In the genomic region with DNA sequence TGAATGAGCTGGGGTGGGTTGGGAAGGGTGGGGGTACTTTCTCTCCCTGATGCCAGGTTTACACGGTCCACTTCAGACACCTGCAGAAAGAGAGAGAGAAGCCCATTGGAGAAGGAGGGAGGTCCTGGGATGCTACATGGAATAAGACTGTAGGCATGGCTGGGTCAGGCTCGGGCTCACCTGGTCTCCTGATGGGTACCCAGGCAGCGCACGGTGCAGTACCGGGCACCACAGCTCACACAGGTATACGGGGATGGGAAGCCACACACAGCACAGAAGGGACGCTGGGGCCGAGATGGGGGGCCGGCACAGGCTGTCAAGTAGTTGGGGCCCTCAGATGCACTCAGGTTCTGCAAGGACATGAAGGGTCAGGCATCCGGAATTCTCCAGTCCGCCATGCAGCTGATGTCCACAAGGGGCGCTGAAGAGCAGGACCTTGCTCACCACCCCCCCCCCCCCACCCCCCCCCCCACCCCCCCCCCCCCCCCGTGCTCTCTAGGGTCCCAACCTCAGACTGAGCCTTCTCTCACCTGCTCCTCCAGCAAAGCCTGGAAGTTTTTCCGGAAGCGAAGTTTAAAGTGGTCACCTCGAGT, we compare ENCODE assay signal across 10 mouse cellular contexts. TPM values are rescaled to one million over a fixed set of nuclear protein-coding genes. Genes with fewer than 3 reads are reported as not detected.
A peak's percentile ranks its signal among the peaks of the same experiment; 100 is the strongest.
DNase-seq lines count a peak whose midpoint lies in the region; ATAC-seq and TF ChIP-seq lines count a peak whose summit lies in the region.
"Had no signal": no experiment of that assay in that cellular context is flagged by ENCODE, and none has a peak within 500 bp of the region (broad histone marks: within the 10 kb centered on the region; RNA-seq: fewer than 3 reads in every experiment).

No protein-coding gene starts in this region.

- no peak overlapping the region for H3K9ac ChIP-seq in forebrain, embryonic 14.5 days (ENCODE audit: low read length)
- H3K9ac ChIP-seq in forebrain, embryonic 13.5 days, result no peak overlapping the region
- H3K9ac ChIP-seq in liver, adult 2 months (ENCODE audit: low read depth, low read length), result no peak overlapping the region
- no peak overlapping the region for H3K9ac ChIP-seq in liver, embryonic 12.5 days

- no peak overlapping the region for H3K27ac ChIP-seq in forebrain, embryonic 14.5 days (ENCODE audit: low read depth, low read length)
- H3K27ac ChIP-seq in forebrain, embryonic 13.5 days, result no peak overlapping the region
- no peak overlapping the region for H3K27ac ChIP-seq in liver, adult 2 months (replicated peaks; ENCODE audit: insufficient read depth, low read depth, low read length)
- H3K27ac ChIP-seq in liver, embryonic 12.5 days, result no peak overlapping the region

- H3K4me2 ChIP-seq in forebrain, embryonic 14.5 days (ENCODE audit: low read length), result no peak overlapping the region
- no peak overlapping the region for H3K4me2 ChIP-seq in forebrain, embryonic 13.5 days
- no peak overlapping the region for H3K4me2 ChIP-seq in liver, embryonic 12.5 days

- peak; percentile 46 for DNase-seq in forebrain, embryonic 14.5 days (ENCODE audit: low spot score)
- no peak for DNase-seq in liver, adult 2 months (ENCODE audit: extremely low read depth, low read depth, low spot score)
- peak; percentile 69 for DNase-seq in ZHBTc4 (ENCODE audit: low read depth, low spot score)
- DNase-seq in kidney, postnatal 14 days, result peak; percentile 55
- DNase-seq in splenic B cell, adult 2 months (ENCODE audit: low read depth, low spot score), result peak; percentile 75
- DNase-seq in left cerebral cortex, adult 8-10 months (ENCODE audit: low spot score in 2 of 2), result no peak

- TF ChIP-seq POLR2A in liver, adult 2 months (IDR thresholded peaks at IDR 0.05; ENCODE audit: extremely low read depth, insufficient read depth, low read length), result no peak

- peaks cover 4% of the 10 kb centered on the region for H3K4me1 ChIP-seq in forebrain, embryonic 14.5 days (ENCODE audit: control insufficient read depth, insufficient read depth, low read length)
- peaks cover 9% of the 10 kb centered on the region for H3K4me1 ChIP-seq in forebrain, embryonic 13.5 days
- H3K4me1 ChIP-seq in liver, adult 2 months (ENCODE audit: control insufficient read depth, insufficient read depth, low read length), result peaks cover 5% of the 10 kb centered on the region
- peaks cover 15% of the 10 kb centered on the region for H3K4me1 ChIP-seq in liver, embryonic 12.5 days

- no peaks in the 10 kb centered on the region for H3K79me2 ChIP-seq in liver, adult 2 months (ENCODE audit: control insufficient read depth, insufficient read depth, low read length)

- WGBS in forebrain, embryonic 14.5 days, result 42% methylated on average over 15 of the region's 16 CpGs
- 54% methylated on average over 14 of the region's 16 CpGs for WGBS in forebrain, embryonic 13.5 days
- WGBS in liver, adult 2 months, result 67% methylated on average over 14 of the region's 16 CpGs
- 61% methylated on average over 14 of the region's 16 CpGs for WGBS in liver, embryonic 12.5 days (ENCODE audit: insufficient replicate concordance)

- no peaks in the 10 kb centered on the region for H3K9me3 ChIP-seq in forebrain, embryonic 14.5 days (replicated peaks; ENCODE audit: control insufficient read depth, low read length)
- H3K9me3 ChIP-seq in forebrain, embryonic 13.5 days (replicated peaks), result no peaks in the 10 kb centered on the region
- no peaks in the 10 kb centered on the region for H3K9me3 ChIP-seq in liver, embryonic 12.5 days (replicated peaks)

- ATAC-seq in forebrain, embryonic 14.5 days, result no peak
- ATAC-seq in forebrain, embryonic 13.5 days, result no peak
- ATAC-seq in liver, embryonic 12.5 days, result no peak

- H3K4me3 ChIP-seq in forebrain, embryonic 14.5 days (ENCODE audit: low read depth, low read length), result no peak overlapping the region
- H3K4me3 ChIP-seq in forebrain, embryonic 13.5 days, result no peak overlapping the region
- H3K4me3 ChIP-seq in liver, adult 2 months (ENCODE audit: insufficient read depth, low read depth, low read length), result no peak overlapping the region
- no peak overlapping the region for H3K4me3 ChIP-seq in liver, embryonic 12.5 days
- H3K4me3 ChIP-seq: megakaryocyte, embryonic 14.5 days had no signal

- H3K27me3 ChIP-seq in forebrain, embryonic 14.5 days (replicated peaks; ENCODE audit: control insufficient read depth, insufficient read depth, low read length), result no peaks in the 10 kb centered on the region
- no peaks in the 10 kb centered on the region for H3K27me3 ChIP-seq in forebrain, embryonic 13.5 days
- no peaks in the 10 kb centered on the region for H3K27me3 ChIP-seq in liver, adult 2 months (ENCODE audit: control insufficient read depth, insufficient read depth, low read length)
- H3K27me3 ChIP-seq in liver, embryonic 12.5 days (replicated peaks), result no peaks in the 10 kb centered on the region
- no peaks in the 10 kb centered on the region for H3K27me3 ChIP-seq in splenic B cell, adult 2 months (ENCODE audit: control insufficient read depth, insufficient read depth, low read length, poor library complexity, severe bottlenecking)
- H3K27me3 ChIP-seq: megakaryocyte, embryonic 14.5 days had no signal

- peaks cover 24% of the 10 kb centered on the region for H3K36me3 ChIP-seq in forebrain, embryonic 14.5 days (ENCODE audit: control insufficient read depth, insufficient read depth, low read length)
- H3K36me3 ChIP-seq in forebrain, embryonic 13.5 days (ENCODE audit: poor library complexity, severe bottlenecking), result peaks cover 42% of the 10 kb centered on the region
- peaks cover 9% of the 10 kb centered on the region; the same call in 1 of the 2 replicates for H3K36me3 ChIP-seq in liver, adult 2 months (ENCODE audit: control insufficient read depth, insufficient read depth, low read length)
- H3K36me3 ChIP-seq in liver, embryonic 12.5 days, result peaks cover 42% of the 10 kb centered on the region
- no peaks in the 10 kb centered on the region for H3K36me3 ChIP-seq in splenic B cell, adult 2 months (ENCODE audit: control insufficient read depth, insufficient read depth, low read length, poor library complexity, severe bottlenecking)

- peak; percentile 71 for TF ChIP-seq CTCF in liver, adult 2 months (IDR thresholded peaks at IDR 0.05; ENCODE audit: low read depth, low read length)

RNA-seq across cellular contexts. Expression of a gene that starts 4.4 kb away (rescaled TPM):
- 21.7 and 22.2 TPM in 2 replicates for polyA plus RNA-seq in forebrain, embryonic 14.5 days (2014; fragmentation: Nextera tagmentation; extraction: Ambion mirVana)
- polyA plus RNA-seq in forebrain, embryonic 13.5 days (2015; fragmentation: Nextera tagmentation; extraction: Ambion mirVana), result 25.8 and 28.9 TPM in 2 replicates
- 21.5 and 22.7 TPM in 2 replicates for total RNA-seq in liver, adult 2 months (2014; rRNA removed)
- polyA plus RNA-seq in liver, adult 2 months (2012; rRNA removed), result 23.4 and 27.4 TPM in 2 replicates
- polyA plus RNA-seq in liver, embryonic 12.5 days (2016; fragmentation: Nextera tagmentation; extraction: Ambion mirVana), result 17.3 and 22.1 TPM in 2 replicates
- total RNA-seq in left cerebral cortex, adult 8-10 months (2022), result 10 to 100 TPM; 27.9 to 43.3 (median 34.2) TPM

RNA-seq across cellular contexts. Expression of a gene that starts 5.4 kb away (rescaled TPM):
- 125 and 136 TPM in 2 replicates for polyA plus RNA-seq in forebrain, embryonic 14.5 days (2014; fragmentation: Nextera tagmentation; extraction: Ambion mirVana)
- 110 and 113 TPM in 2 replicates for polyA plus RNA-seq in forebrain, embryonic 13.5 days (2015; fragmentation: Nextera tagmentation; extraction: Ambion mirVana)
- 30.0 and 44.5 TPM in 2 replicates for total RNA-seq in liver, adult 2 months (2014; rRNA removed)
- 101 and 109 TPM in 2 replicates for polyA plus RNA-seq in liver, adult 2 months (2012; rRNA removed)
- 67.0 and 68.7 TPM in 2 replicates for polyA plus RNA-seq in liver, embryonic 12.5 days (2016; fragmentation: Nextera tagmentation; extraction: Ambion mirVana)
- 10 to 100 TPM; 81.9 to 92.7 (median 85.8) TPM for total RNA-seq in left cerebral cortex, adult 8-10 months (2022)

RNA-seq across cellular contexts. Expression of a gene that starts 16.0 kb away (rescaled TPM):
- 0.11 TPM in 1 of 2 replicates, not detected in the other for polyA plus RNA-seq in forebrain, embryonic 14.5 days (2014; fragmentation: Nextera tagmentation; extraction: Ambion mirVana)
- polyA plus RNA-seq in forebrain, embryonic 13.5 days (2015; fragmentation: Nextera tagmentation; extraction: Ambion mirVana), result 0.13 and 0.31 TPM in 2 replicates
- 0.40 and 0.46 TPM in 2 replicates for total RNA-seq in liver, adult 2 months (2014; rRNA removed)
- polyA plus RNA-seq in liver, adult 2 months (2012; rRNA removed), result 0.51 and 0.81 TPM in 2 replicates
- 2.2 TPM in 2 replicates for polyA plus RNA-seq in liver, embryonic 12.5 days (2016; fragmentation: Nextera tagmentation; extraction: Ambion mirVana)
- total RNA-seq in left cerebral cortex, adult 8-10 months (2022), result under 1 TPM in 2 of 4 experiments, not detected in 2; 0.23 to 0.25 TPM

RNA-seq across cellular contexts. Expression of a gene that starts 29.4 kb away (rescaled TPM):
- 432 and 495 TPM in 2 replicates for polyA plus RNA-seq in forebrain, embryonic 14.5 days (2014; fragmentation: Nextera tagmentation; extraction: Ambion mirVana)
- 350 and 357 TPM in 2 replicates for polyA plus RNA-seq in forebrain, embryonic 13.5 days (2015; fragmentation: Nextera tagmentation; extraction: Ambion mirVana)
- total RNA-seq in liver, adult 2 months (2014; rRNA removed), result 106 and 115 TPM in 2 replicates
- polyA plus RNA-seq in liver, adult 2 months (2012; rRNA removed), result 112 and 120 TPM in 2 replicates
- 210 and 211 TPM in 2 replicates for polyA plus RNA-seq in liver, embryonic 12.5 days (2016; fragmentation: Nextera tagmentation; extraction: Ambion mirVana)
- 100 to 1,000 TPM; 256 to 283 (median 275) TPM for total RNA-seq in left cerebral cortex, adult 8-10 months (2022)

RNA-seq across cellular contexts. Expression of a gene that starts 43.8 kb away (rescaled TPM):
- 2.7 and 3.8 TPM in 2 replicates for polyA plus RNA-seq in forebrain, embryonic 14.5 days (2014; fragmentation: Nextera tagmentation; extraction: Ambion mirVana)
- polyA plus RNA-seq in forebrain, embryonic 13.5 days (2015; fragmentation: Nextera tagmentation; extraction: Ambion mirVana), result 0.89 and 1.0 TPM in 2 replicates
- 0.07 TPM in 1 of 2 replicates, not detected in the other for total RNA-seq in liver, adult 2 months (2014; rRNA removed)
- not detected in 2 replicates for polyA plus RNA-seq in liver, adult 2 months (2012; rRNA removed)
- not detected in 2 replicates for polyA plus RNA-seq in liver, embryonic 12.5 days (2016; fragmentation: Nextera tagmentation; extraction: Ambion mirVana)
- 100 to 1,000 TPM; 243 to 291 (median 262) TPM for total RNA-seq in left cerebral cortex, adult 8-10 months (2022)
- polyA plus RNA-seq: gonadal fat pad, adult 2 months had no signal

Comparison
In these comparisons a context has a peak if more than half of its experiments do, and no peak if none do; other contexts are left out.
1. DNase-seq: peak in forebrain, embryonic 14.5 days (single experiment), ZHBTc4 (single experiment), kidney, postnatal 14 days (single experiment) and splenic B cell, adult 2 months (single experiment); none in liver, adult 2 months (single experiment) and left cerebral cortex, adult 8-10 months (0 of 2).